Mouse (Mus musculus) kidney, postnatal 14 days (tissue): ENCODE measurements at regions not wholly inside any gene's neighbourhood (a gene's known extent, or its start where the extent isn't known, plus 50 kb on each side); places are given as distances from the start of the nearest gene placed in this dataset.

Source experiments
- DNase-seq: peaks from one replicate; pipeline ENCODE4 v3.0.0; 2022; ENCODE audit warnings: mixed read lengths

GRCm38 (mm10) chr11:94882687-94883383 lies 53.2 kb upstream of the Col1a1 start:
- no peak for DNase-seq

GRCm38 (mm10) chr11:94881982-94882686 lies 53.9 kb upstream of the Col1a1 start:
- no peak for DNase-seq

DNA sequence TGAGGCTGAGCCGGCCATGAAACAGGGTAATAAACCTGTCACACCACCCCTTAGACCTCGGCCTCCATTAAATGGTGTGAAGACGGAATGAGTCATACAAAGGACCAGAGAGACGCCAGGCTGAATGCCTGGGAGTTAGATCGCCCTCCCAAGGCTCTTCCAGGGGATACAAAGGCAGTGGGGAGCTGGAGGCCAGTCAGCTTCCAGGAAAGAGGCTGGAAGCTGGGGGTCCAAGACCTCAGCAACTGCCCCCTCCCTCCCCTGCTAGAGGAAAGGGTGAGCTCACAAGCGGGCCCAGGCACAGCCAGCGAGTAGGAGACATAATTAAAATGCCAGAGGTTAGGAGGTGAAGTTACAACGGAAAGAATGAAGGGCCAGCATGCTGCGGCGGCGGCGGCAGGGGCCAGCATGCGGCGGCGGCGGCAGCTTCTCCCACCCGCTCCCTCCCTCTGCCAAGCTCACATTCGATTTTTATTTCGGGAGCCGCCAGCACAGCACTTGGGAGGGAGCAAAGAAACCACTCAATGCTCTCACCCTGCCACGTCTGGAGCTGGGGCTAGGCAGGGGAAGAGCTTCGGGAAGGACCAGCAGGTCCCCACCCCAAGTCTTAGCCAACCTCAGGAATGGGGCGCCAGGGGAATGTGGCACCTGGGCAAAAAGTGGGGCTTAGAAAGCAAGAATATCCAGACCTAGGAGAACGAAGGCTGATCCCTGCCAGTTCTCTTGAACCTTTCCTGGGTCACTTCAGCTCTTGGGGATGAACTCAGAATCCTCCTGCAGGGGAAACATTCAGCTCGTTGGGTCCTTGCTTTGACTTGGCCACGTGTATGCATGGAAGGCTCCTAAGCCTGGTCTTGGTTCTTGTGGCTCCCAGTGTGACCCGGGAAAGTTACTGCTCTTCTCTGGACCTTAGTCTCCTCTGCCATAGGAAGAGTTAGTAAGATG lies 54.9 kb upstream of the Col1a1 start:
- peak; percentile 37 for DNase-seq

DNA sequence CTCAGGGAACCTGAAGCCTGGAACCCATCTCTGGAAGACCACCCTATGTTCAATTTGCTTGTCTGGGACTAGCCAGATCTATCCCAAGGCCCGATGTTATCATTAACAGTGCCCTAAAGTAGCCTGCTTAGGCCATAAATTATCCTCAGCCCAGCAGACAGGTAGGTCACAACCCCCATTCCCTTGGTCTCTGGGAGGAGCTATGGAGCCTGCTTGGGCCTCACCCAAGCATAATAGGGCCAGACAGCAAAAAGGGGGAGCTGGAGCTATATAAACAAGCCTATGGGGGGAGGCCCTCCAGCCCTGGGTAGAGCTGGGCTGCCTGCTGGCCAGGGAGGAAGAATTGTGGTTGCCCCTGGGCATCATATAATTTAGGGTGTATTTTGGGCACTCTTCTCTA lies 59.3 kb upstream of the Col1a1 start:
- no peak for DNase-seq

DNA sequence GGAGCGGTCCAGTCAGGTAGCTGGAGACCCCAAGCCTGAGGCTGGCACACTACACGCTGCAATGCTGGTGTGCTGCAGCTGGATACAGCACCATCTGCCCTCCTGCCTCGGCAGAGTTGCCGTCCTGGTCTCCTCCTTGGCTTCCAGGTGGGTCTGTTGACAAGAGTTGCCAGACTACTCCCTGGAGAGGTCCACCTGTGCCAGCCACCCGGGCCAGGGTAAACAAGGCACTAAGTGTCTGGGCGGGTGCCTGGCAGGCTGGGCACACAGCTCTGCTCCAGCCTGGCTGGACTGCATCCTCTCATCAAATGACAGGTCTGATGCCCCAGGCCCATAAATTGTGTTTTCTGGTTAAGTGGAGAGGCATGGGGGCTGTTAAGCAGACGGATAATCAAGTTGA lies 61.0 kb upstream of the Col1a1 start:
- DNase-seq = no peak

- no peak for DNase-seq
Measured at GRCm38 (mm10) chr11:94874155-94874561, 61.9 kb upstream of the Col1a1 start.

DNA sequence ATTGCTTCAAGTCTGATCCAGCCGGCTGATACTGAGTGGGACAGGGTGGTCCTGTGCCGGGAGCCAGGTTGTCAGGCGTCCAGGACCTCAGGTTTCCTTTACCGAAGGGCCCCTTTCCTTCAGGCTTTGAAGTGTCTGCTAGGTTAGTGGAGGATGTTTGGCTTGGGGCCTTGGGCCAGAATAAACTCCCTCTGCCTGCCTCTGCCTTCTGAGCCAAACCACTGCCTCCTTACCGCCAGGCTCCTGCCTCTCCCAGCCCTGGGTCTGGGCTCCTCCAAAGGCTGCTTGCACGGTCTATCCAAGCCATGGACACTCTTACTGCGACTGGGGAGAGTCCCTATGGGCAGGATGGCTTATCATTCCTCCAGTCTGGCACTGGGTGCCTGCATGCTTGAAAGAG lies 62.3 kb upstream of the Col1a1 start:
- no peak for DNase-seq

GRCm38 (mm10) chr11:94872921-94873320 lies 63.1 kb upstream of the Col1a1 start:
- DNase-seq = peak; percentile 64

- peak; percentile 72 for DNase-seq
Measured at GRCm38 (mm10) chr11:94870341-94870740, 65.7 kb upstream of the Col1a1 start.

DNA sequence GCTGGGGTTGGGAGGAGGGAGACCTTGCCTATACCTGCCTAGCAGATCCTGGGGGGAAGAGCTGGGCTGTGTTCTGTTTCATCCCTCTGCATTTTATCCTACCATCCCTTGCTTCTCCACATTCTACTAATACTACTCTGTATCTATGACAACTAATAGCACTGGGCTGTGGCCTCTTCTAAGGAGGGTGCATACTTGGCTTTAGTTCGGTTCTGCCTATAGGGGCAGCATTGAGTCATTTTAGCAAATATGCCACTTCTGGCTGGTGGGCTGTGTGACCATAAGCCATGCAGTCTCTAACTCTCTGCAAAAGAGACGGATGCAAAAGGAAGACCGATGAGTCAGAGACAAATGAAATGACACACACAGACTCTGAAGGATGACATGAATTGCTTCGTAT lies 66.2 kb upstream of the Col1a1 start:
- DNase-seq = peak; percentile 46

DNA sequence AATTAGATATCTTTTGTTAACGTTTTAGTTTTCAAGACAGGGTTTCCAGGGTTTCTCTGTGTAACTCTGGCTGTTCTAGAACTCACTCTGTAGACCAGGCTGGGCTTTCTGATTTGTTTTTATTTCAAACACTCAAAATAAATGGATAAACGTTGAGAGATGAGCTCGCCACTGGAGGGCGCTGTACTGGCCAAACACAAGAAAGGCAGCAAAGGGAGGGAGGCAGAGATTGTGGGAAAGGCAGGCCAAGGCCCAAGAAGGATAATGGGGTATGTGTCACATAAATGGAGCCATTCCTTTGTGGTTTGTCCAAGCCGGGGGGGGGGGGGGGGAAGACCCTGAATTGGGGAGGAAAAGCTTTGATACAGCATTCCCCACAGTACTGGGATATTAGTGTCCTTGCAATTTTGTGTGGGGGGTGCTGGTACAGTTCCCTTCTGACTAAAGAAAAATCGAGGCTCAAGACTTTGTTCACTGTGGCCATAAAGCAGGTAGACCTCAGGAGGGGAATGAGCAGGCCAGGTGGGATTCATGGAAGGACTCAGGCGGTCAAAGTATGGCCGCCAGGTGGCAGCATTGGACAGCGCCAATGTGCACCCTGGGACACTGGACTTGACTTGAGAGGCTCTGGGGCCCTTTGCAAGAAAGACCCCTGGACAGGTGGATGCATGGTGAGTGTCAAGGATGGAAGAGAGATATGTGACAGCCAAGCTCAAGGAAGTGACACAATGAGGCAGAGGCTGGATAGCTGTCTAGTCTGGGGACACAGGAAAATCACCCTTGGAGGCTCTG lies 69.7 kb upstream of the Col1a1 start:
- DNase-seq = peak; percentile 86

- no peak for DNase-seq
Measured at GRCm38 (mm10) chr11:94850129-94850528, 67.6 kb upstream of the Tmem92 start.

DNA sequence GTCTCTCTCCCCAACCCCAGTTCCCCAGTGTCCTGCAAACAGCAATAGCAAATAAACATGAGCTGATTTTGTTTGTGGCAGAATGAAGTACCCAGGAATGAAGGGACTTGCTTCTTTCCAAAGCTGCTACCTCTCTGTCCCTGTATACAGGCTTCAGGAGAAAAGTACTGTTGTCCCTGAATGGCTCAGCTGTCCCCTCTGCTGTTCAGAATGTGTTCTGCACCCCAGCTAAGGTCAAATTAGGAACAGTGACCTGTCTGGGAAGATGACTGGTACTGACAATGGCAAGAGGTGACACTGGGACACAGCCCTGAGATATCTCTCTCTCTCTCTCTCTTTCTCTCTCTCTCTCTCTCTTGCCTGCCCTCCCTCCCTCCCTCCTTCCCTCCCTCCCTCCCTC lies 56.6 kb upstream of the Tmem92 start:
- DNase-seq = no peak

DNA sequence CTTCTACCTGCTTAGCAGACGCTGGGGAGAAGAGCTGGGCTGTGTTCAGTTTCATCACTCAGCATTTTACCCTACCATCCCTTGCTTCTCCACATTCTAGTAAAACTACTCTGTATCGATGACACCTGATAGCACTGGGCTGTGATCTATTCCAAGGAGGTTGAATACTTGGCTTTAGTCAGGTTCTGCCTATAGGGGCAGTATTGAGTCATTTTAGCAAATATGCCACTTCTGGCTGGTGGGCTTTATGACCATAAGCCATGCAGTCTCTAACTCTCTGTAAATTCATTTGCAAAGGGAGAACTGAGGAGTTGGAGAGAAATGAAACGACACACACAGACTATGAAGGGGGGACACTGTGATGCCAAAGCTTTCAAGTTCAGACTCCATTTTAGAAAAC lies 55.6 kb upstream of the Tmem92 start:
- DNase-seq = no peak

DNA sequence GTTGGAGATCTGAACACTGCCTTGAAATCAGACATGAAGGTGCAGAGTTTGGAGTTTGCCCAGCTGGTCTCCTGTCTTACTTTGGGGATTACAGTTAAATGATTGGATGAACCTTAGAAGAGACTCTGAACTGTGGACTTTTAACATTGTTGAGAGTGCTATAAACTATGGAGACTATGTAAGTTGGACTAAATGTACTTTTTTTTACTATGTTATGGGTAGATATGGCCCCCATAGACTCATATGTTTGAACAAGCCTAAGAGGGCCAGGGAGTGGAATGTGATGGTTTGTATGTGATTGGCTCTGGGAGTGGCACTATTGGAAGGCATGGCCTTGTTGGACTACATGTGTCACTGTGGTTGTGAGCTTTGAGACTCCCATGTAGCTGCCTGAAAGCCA lies 53.8 kb upstream of the Tmem92 start:
- DNase-seq = no peak

DNA sequence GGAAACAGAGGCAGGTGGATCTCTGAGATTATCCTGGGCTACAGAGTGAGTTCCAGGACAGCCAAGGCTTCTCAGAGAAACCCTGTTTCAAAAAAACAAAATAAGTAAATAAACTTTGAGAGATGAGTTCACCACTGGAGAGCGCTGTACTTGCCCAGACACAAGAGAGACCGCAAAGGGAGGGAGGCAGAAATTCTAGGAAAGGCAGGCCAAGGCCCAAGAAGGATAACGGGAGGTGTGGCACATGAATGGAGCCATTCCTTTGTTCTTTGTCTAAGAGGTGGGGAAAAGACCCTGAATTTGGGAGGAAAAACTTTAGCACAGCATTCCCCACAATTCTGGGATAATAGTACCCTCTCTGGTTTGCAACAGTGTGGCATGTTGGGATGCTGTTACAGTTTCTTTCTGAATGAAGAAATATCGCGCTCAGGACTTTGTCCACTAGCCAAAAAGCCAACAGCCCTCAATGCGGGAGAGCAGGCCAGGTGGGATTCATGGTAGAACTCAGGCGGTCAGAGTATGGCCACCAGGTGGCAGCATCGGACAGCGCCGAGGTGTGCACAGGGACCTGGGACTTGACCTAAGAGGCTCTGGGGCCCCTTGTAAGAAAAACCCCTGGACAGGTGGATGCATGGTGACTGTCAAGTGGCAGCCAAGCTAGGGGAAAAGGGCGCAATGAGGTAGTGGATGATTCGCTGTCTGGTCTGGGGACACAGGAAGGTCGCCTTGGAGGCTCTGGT lies 49.9 kb upstream of the Tmem92 start:
- DNase-seq = peak; percentile 73
